Mouse (Mus musculus): Measurements from ENCODE around the gene Rarres2.

GRCm38 (mm10) chr6:48581257-48581656 lies 8.7 kb upstream of the Rarres2 start:
- TF ChIP-seq CTCF (IDR thresholded peaks at IDR 0.05; ENCODE audit: low read depth): no peak
- no peak for TF ChIP-seq EP300 (IDR thresholded peaks at IDR 0.05; ENCODE audit: low read depth)
